Mouse (Mus musculus): ENCODE data around the gene Kat8. TPM values are rescaled to one million over a fixed set of nuclear protein-coding genes. Genes with fewer than 3 reads are reported as not detected.
A peak's percentile ranks its signal among the peaks of the same experiment; 100 is the strongest.
"Not testable (repeated sequence)": the region's sequence is repeated elsewhere in the genome, so short reads cannot be mapped to it uniquely, and the experiment has no call there.

Kat8 gene
- polyA plus RNA-seq, 1 experiment from 2014 or later, result 44.2 TPM

DNA sequence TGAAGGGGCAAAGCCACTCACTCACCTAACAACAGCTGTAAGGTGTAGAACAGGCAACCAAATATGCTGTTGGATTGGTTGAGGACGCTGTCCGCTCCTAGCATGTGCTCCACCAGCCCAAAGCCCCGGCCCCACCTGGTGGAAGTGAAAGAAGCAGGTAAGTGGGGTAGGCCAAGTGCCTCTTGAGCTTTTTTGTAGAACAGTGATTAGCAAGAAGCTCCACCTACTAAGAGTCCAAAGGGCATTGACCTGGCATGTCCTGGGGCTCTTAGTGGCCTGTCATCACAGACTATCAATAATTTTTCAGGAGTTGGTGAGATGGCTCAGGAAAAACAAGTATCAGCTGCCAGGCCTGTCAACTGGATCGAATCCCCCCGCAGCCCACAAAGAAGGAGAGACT lies 17.8 kb upstream of the Kat8 start:
- ATAC-seq (replicated peaks; ENCODE audit: low FRiP score) (no peak), DNase-seq (ENCODE audit: low spot score) (no peak)
- peaks cover 12% of the 10 kb centered on the region for H3K4me1 ChIP-seq (replicated peaks; ENCODE audit: control insufficient read depth, insufficient read depth, low read length)
- WGBS, result 79% methylated on average over 5 of the region's 5 CpGs
- peaks cover 5% of the 10 kb centered on the region; the same call in 1 of the 2 replicates for H3K36me3 ChIP-seq (ENCODE audit: control insufficient read depth, insufficient read depth, low read length)
- peak overlapping the region; percentile 79; the same call in 1 of the 2 replicates for H3K9ac ChIP-seq (ENCODE audit: low read depth, low read length)
- peak overlapping the region; percentile 92 for H3K4me2 ChIP-seq
- H3K27ac ChIP-seq (ENCODE audit: low read depth, low read length), result peak overlapping the region; percentile 46; the same call in 1 of the 2 replicates
- H3K27me3 ChIP-seq (replicated peaks; ENCODE audit: control insufficient read depth, insufficient read depth, low read length), result no peaks in the 10 kb centered on the region
- H3K4me3 ChIP-seq (ENCODE audit: low read depth, low read length), result peak overlapping the region; percentile 66
- no peaks in the 10 kb centered on the region for H3K9me3 ChIP-seq (ENCODE audit: control insufficient read depth, low read length)

DNA sequence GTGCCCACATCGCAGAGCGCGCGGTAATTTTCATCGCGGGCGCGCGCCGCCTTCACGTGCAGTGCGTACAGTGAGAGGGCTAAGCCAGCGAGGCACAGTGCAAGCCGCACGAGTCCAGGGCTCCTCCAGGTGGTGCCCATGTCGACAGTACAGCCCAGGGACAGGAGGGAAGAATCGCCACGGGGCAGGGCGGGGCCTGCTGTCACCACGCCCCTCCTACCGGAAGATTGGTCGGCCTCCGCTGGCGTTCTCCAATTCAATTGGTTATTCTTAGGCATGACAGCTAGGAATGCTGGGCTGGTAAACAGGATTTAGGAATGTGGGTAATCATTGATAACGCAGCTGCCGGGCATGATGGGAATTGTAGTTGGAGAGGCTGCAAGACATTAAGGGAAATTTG lies 16.9 kb upstream of the Kat8 start, which contains the start of the genes Gm21974 and Vkorc1:
TSS of gene Gm21974 (minus strand) at position 13 of the 400 bp plus-strand sequence.
TSS of gene Vkorc1 (minus strand) at position 176 of the 400 bp plus-strand sequence.
- H3K27me3 ChIP-seq (replicated peaks; ENCODE audit: control insufficient read depth, insufficient read depth, low read length), result no peaks in the 10 kb centered on the region
- ATAC-seq (replicated peaks; ENCODE audit: low FRiP score) (peak; percentile 95), DNase-seq (ENCODE audit: low spot score) (peak; percentile 94)
- H3K9me3 ChIP-seq (ENCODE audit: control insufficient read depth, low read length), result no peaks in the 10 kb centered on the region
- H3K4me2 ChIP-seq, result peak within 1 kb of the TSS; percentile 92
- peaks cover 5% of the 10 kb centered on the region; the same call in 1 of the 2 replicates for H3K36me3 ChIP-seq (ENCODE audit: control insufficient read depth, insufficient read depth, low read length)
- H3K27ac ChIP-seq (ENCODE audit: low read depth, low read length), result peak within 1 kb of the TSS; percentile 71
- peaks cover 22% of the 10 kb centered on the region for H3K4me1 ChIP-seq (replicated peaks; ENCODE audit: control insufficient read depth, insufficient read depth, low read length)
- H3K4me3 ChIP-seq (ENCODE audit: low read depth, low read length), result peak within 1 kb of the TSS; percentile 66
- peak within 1 kb of the TSS; percentile 79 for H3K9ac ChIP-seq (ENCODE audit: low read depth, low read length)
- WGBS, result under 1% methylated on average over 26 of the region's 26 CpGs

DNA sequence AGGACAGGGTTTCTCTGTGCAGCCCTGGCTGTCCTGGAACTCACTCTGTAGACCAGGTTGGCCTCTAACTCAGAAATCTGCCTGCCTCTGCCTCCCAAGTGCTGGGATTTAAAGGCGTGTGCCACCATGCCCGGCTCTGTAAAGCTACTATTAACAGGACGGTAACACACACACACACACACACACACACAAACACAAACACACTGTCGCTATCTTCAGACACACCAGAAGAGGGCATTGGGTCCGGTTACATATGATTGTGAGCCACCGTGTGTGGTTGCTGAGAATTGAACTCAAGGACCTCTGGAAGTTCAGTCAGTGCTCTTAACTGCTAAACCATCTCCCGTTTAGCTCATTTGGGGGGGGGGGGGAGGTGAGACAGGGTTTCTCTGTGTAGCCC lies 16.4 kb upstream of the Kat8 start:
- peak overlapping the region; percentile 92 for H3K4me2 ChIP-seq
- H3K27me3 ChIP-seq (replicated peaks; ENCODE audit: control insufficient read depth, insufficient read depth, low read length); H3K9ac ChIP-seq (ENCODE audit: low read depth, low read length); H3K36me3 ChIP-seq (ENCODE audit: control insufficient read depth, insufficient read depth, low read length); DNase-seq (ENCODE audit: low spot score); ATAC-seq (replicated peaks; ENCODE audit: low FRiP score); H3K9me3 ChIP-seq (ENCODE audit: control insufficient read depth, low read length): not testable (repeated sequence)
- peak overlapping the region; percentile 14; the same call in 1 of the 2 replicates for H3K4me3 ChIP-seq (ENCODE audit: low read depth, low read length)
- WGBS, result 54% methylated on average over 7 of the region's 7 CpGs
- H3K4me1 ChIP-seq (replicated peaks; ENCODE audit: control insufficient read depth, insufficient read depth, low read length), result peaks cover 25% of the 10 kb centered on the region
- H3K27ac ChIP-seq (ENCODE audit: low read depth, low read length), result 0 out of 2 replicates have a peak overlapping the region, but pooled peaks have one; percentile 29

DNA sequence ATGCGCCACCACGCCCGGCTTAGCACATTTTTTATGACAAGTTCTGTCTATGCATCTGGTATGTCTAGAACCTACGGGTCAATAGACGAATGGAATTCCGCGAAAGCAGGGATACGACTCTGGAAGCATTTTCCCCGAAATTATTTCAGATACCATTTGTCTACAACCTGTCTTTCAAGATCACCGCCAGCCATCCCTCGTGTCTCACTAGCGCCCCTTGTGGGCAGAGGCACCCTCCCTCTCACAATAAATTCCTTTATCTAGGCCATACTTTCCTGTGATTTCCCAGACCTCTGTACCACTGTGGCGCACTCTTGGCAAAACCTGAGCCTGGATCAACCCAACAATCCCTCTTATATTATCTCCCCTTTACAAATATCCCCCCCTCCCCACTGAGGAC lies 15.9 kb upstream of the Kat8 start:
- Histone ChIP-seq H3K27me3 (replicated peaks; ENCODE audit: control insufficient read depth, insufficient read depth, low read length) (no peaks in the 10 kb centered on the region), H3K4me1 (replicated peaks; ENCODE audit: control insufficient read depth, insufficient read depth, low read length) (peaks cover 25% of the 10 kb centered on the region), H3K36me3 (ENCODE audit: control insufficient read depth, insufficient read depth, low read length) (peaks cover 5% of the 10 kb centered on the region; the same call in 1 of the 2 replicates), H3K4me3 (ENCODE audit: low read depth, low read length) (no peak overlapping the region), H3K4me2 (no peak overlapping the region), H3K9ac (ENCODE audit: low read depth, low read length) (no peak overlapping the region), H3K9me3 (ENCODE audit: control insufficient read depth, low read length) (no peaks in the 10 kb centered on the region), H3K27ac (ENCODE audit: low read depth, low read length) (no peak overlapping the region)
- DNase-seq (ENCODE audit: low spot score), result no peak
- WGBS, result 53% methylated on average over 13 of the region's 13 CpGs
- no peak for ATAC-seq (replicated peaks; ENCODE audit: low FRiP score)

DNA sequence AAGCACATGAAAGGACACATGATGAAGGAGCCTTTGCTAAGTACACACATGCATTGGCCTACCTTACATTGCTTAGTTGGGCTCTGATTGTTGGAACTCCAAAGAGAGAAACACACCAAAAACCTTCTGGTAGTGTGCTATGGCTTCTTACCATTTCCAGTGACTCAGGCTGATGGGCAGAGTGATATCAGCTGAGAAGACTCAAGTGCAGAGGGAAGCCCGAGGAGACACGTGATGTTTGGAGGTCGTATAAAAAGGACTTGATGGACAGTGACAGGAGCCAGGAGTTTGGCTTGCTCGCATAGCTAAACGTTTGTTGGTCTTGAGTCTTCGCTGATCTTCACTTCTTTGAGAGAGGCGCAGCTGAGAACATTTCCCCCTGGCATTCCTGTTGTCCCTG lies 14.8 kb upstream of the Kat8 start:
- Histone ChIP-seq H3K4me3 (ENCODE audit: low read depth, low read length) (no peak overlapping the region), H3K9ac (ENCODE audit: low read depth, low read length) (no peak overlapping the region), H3K4me1 (replicated peaks; ENCODE audit: control insufficient read depth, insufficient read depth, low read length) (peaks cover 28% of the 10 kb centered on the region), H3K27me3 (replicated peaks; ENCODE audit: control insufficient read depth, insufficient read depth, low read length) (no peaks in the 10 kb centered on the region), H3K27ac (ENCODE audit: low read depth, low read length) (no peak overlapping the region), H3K4me2 (no peak overlapping the region), H3K9me3 (ENCODE audit: control insufficient read depth, low read length) (no peaks in the 10 kb centered on the region), H3K36me3 (ENCODE audit: control insufficient read depth, insufficient read depth, low read length) (peaks cover 5% of the 10 kb centered on the region; the same call in 1 of the 2 replicates)
- 79% methylated on average over 7 of the region's 7 CpGs for WGBS
- DNase-seq (ENCODE audit: low spot score), result no peak
- no peak for ATAC-seq (replicated peaks; ENCODE audit: low FRiP score)

DNA sequence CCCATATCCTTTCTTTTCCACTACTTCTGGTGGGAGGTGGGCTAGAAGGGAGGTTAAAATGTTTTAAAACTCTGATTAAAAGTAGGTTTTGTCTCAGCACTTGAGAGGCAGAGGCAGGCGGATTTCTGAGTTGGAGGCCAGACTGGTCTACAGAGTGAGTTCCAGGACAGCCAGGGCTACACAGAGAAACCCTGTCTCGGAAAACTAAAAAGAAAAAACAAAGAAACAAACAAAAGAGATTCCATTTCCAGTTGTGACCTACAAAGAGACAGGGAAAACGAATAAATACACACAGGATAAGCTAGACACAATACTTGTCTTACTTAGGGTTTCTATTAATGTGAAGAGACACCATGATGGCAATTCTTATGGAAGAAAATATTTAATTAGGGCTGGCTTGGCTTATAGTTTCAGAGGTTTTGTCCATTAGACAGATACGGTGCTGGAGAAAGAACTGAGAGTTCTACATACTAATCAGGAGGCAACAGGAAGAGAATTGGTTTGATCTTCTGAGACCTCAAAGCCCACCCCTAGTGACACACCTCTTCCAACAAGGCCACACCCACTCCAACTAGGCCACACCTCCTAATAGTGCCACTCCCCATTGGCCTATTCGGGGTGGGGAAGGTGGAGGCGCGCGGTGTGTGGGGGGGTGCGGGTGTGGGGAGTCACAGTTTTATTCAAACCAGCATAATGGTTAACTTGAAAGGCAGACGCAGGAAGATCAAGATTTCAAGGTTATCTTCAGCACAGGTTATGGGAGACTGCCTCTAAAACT lies 13.9 kb upstream of the Kat8 start:
- ATAC-seq (replicated peaks; ENCODE audit: low FRiP score) (peak; percentile 42), DNase-seq (ENCODE audit: low spot score) (no peak)
- H3K4me2 ChIP-seq, result peak overlapping the region; percentile 46
- WGBS, result 29% methylated on average over 10 of the region's 10 CpGs
- no peaks in the 10 kb centered on the region; the same call in 1 of the 2 replicates for H3K36me3 ChIP-seq (ENCODE audit: control insufficient read depth, insufficient read depth, low read length)
- no peaks in the 10 kb centered on the region for H3K27me3 ChIP-seq (replicated peaks; ENCODE audit: control insufficient read depth, insufficient read depth, low read length)
- H3K4me1 ChIP-seq (replicated peaks; ENCODE audit: control insufficient read depth, insufficient read depth, low read length), result peaks cover 28% of the 10 kb centered on the region
- peak overlapping the region; percentile 62; the same call in 1 of the 2 replicates for H3K27ac ChIP-seq (ENCODE audit: low read depth, low read length)
- no peak overlapping the region for H3K9ac ChIP-seq (ENCODE audit: low read depth, low read length)
- no peak overlapping the region for H3K4me3 ChIP-seq (ENCODE audit: low read depth, low read length)
- no peaks in the 10 kb centered on the region for H3K9me3 ChIP-seq (ENCODE audit: control insufficient read depth, low read length)

DNA sequence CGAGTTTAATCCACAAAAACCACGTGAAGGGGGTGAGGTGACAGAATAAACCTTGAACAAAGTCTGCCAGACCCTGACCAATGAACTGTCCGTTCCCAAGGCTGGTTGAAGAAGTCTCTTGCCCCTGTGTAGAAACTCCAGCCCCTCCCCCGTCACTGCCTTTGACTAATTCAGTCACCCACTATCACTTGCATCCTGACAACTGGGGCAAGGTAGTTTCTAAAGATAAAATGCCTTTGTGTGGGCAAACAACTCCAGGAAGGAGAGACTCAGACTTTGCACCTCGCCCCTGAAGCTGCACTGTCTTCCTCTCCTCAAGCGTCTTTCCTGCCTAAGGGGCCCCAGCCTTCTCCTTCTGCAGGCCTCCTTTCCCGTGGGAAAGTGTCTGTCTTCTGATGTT lies 12.3 kb upstream of the Kat8 start:
- 16% methylated on average over 7 of the region's 7 CpGs for WGBS
- Histone ChIP-seq H3K27me3 (replicated peaks; ENCODE audit: control insufficient read depth, insufficient read depth, low read length) (no peaks in the 10 kb centered on the region), H3K4me2 (peak overlapping the region; percentile 46), H3K27ac (ENCODE audit: low read depth, low read length) (peak overlapping the region; percentile 62), H3K36me3 (ENCODE audit: control insufficient read depth, insufficient read depth, low read length) (no peaks in the 10 kb centered on the region; the same call in 1 of the 2 replicates), H3K4me3 (ENCODE audit: low read depth, low read length) (no peak overlapping the region), H3K9me3 (ENCODE audit: control insufficient read depth, low read length) (no peaks in the 10 kb centered on the region), H3K9ac (ENCODE audit: low read depth, low read length) (0 out of 2 replicates have a peak overlapping the region, but pooled peaks have one; percentile 3), H3K4me1 (replicated peaks; ENCODE audit: control insufficient read depth, insufficient read depth, low read length) (peaks cover 29% of the 10 kb centered on the region)
- no peak for DNase-seq (ENCODE audit: low spot score)
- no peak for ATAC-seq (replicated peaks; ENCODE audit: low FRiP score)

DNA sequence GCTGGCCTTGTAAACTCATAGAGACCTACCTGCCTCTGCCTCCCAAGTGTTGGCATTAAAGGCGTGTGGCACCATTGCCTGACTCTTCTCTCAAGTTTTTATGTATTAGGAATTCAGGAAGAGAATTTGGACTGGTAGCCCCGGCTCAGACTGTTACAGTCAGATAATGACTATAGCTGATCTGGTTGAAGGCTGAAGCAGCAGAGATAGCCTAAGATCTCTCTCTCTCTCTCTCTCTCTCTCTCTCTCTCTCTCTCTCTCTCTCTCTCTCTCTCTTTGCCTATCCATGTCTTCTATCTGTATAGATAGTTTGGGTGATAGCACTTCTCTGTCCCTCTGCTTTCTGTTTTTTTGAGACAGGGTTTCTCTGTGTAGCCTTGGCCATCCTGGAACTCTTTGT lies 10.5 kb upstream of the Kat8 start:
- no peak overlapping the region for H3K4me2 ChIP-seq
- DNase-seq (ENCODE audit: low spot score) (no peak), ATAC-seq (replicated peaks; ENCODE audit: low FRiP score) (no peak)
- peaks cover 29% of the 10 kb centered on the region for H3K4me1 ChIP-seq (replicated peaks; ENCODE audit: control insufficient read depth, insufficient read depth, low read length)
- H3K27me3 ChIP-seq (replicated peaks; ENCODE audit: control insufficient read depth, insufficient read depth, low read length), result no peaks in the 10 kb centered on the region
- no peak overlapping the region for H3K9ac ChIP-seq (ENCODE audit: low read depth, low read length)
- H3K9me3 ChIP-seq (ENCODE audit: control insufficient read depth, low read length), result no peaks in the 10 kb centered on the region
- H3K36me3 ChIP-seq (ENCODE audit: control insufficient read depth, insufficient read depth, low read length), result peaks cover 14% of the 10 kb centered on the region
- H3K4me3 ChIP-seq (ENCODE audit: low read depth, low read length), result no peak overlapping the region
- no peak overlapping the region for H3K27ac ChIP-seq (ENCODE audit: low read depth, low read length)
- WGBS, result 49% methylated on average over 2 of the region's 2 CpGs

Data from liver, embryonic 11.5 days (tissue).